Mouse (Mus musculus) stomach, postnatal 0 days (tissue): Measurements from ENCODE around the gene Olfr643.

Source experiments
- CTCF ChIP-seq: IDR thresholded peaks from 2 replicates; pipeline ENCODE4 v1.5.1; 2016; ENCODE audit warnings: antibody characterized with exemption, low read depth, mild to moderate bottlenecking, moderate library complexity
- EP300 ChIP-seq: optimal IDR thresholded peaks from 2 replicates; pipeline ENCODE3; 2016; ENCODE audit warnings: antibody characterized with exemption

- no peak for TF ChIP-seq CTCF
- TF ChIP-seq EP300 = no peak
These were observed 115.6 kb downstream of the Olfr643 start for GRCm38 (mm10) chr7:104021651-104022050.
